Mouse (Mus musculus) MN1 (cell line): ENCODE data around the gene Ngef.

Experiments used
- DNase-seq: peaks from one replicate; pipeline ENCODE4 v3.0.0-alpha.2; 2016; ENCODE audit warnings: low spot score

The Ngef gene

DNA sequence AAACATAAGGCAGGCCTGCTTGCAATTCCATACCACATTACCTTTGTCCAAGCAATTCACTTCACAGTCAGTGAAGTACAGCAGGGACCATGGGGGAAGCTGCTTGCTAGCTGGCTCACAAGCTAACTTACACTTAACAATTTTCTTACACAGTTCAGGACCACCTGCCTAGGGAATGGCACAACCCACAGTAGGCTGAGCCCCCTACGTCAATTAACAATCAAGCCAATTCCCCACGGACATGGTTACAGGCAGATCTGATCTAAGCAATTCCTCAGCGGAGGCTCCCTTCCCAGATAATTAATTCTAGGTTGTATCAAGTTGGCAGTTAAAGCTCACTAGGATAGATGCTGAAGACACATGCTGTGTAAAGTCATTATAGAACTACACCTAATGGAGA is 10.7 kb downstream of the Ngef start:
- DNase-seq: no peak

DNA sequence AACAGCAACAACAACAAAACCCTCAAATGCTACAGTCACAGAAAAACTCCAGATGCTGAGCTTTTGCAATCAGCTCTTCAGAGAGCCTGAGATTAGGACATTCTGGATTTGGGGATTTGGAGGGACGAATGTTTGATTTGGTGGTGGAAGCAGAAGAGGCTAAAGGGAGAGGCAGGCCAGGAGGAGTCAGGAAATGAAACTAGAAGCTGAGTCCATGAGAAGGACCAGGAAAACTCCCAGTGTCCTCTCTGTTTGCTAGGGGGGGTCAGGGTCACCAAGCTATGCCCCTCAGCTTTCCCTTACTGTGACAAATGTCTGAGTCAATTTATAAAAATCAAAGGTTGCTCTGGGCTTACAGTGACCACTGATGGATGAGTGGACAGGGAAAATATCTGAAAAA is 20.1 kb downstream of the Ngef start:
- DNase-seq: no peak

DNA sequence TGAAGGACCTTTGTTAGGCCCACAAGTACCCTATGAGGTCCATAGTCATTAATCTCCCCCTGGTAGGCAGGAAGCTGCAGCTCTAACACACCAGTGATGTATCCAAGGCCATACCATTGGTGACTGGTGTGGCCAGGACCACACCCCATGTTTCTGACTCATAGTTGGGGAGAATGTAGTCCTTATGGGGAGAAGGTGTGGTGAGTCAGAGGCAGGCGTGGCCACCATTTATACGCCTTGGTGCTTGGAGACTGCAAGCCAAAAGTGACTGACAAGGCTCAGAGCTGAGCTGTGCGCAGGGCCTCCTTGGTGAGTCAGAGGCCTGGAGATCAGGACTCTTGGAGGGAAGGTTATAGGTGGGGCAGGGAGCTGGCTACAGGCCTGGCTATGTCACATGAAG is 22.7 kb downstream of the Ngef start:
- DNase-seq: no peak

DNA sequence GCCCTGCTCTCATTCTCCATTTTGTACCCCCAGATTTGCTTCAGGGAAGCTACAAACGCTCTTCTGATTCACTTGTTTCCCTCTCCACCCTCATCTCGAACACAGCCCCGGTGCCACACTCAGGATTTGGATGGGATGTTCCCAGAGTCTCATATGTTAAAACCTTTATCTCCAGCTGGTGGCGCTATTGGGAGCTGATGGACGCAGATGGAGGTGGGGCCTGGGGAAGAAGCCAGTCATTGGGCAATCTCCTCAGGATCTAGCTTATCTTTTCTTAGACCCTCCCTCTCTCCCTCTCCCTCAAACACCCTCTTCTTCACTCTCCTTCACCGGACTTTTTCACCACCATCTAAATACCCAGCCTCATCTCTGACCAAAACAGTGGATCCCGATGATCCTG is 32.1 kb downstream of the Ngef start:
- no peak for DNase-seq

DNA sequence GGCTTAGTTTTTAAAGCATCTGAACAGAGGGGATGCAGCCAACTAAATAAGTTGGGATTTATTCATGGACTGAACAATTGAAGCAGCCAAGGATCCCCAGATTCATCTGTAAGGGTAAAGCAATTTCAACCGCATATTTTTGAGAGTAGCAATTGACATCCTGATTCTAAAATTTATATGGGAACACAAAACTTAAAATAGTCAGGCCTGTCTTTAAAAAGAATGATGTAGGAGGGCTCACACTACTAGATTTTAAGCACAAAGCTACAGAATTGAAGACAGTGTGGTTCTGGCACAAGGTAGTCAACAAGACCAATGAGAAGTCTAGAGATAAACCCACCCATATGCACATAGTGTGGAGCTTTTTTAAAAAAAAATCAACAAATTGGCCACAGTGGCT is 36.7 kb downstream of the Ngef start:
- DNase-seq: no peak

DNA sequence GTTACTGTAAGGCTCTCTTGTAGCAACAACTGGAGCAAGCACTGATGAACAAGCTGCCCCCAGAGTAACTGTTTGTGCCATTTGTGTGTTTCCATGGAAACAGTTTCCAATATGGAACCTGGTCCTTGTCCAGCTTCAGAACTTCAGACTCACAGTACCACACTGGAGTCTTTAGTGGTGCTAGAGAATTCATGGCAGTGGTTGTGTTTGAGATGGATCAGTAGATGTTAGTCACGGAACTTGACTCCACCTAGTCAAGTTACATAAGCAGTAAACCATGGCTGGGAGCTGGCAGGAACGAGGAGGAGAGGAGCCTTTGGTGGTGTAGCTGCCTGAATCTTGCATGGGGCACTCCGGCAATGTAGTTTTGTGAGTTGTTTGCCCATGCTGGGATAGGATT is 39.6 kb downstream of the Ngef start:
- no peak for DNase-seq

DNA sequence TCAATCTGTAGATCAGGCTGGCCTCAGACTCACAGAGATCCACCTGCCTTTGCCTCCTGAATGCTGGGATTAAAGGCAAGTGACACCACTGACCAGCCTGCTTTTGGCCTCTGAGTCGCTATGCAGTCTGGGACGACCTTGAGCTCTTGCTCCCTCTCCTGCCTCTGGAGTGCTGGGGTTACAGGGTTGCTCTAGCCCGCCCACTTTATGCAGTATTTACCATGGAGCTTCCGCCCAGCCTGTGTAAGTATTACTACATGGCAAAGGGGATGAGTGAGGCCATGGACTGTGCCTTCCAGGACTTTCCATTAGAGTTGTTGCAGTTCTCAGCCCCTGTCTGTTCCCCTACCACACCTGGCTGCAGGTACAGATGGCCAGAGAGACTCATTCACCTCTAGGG is 41.3 kb downstream of the Ngef start:
- no peak for DNase-seq

DNA sequence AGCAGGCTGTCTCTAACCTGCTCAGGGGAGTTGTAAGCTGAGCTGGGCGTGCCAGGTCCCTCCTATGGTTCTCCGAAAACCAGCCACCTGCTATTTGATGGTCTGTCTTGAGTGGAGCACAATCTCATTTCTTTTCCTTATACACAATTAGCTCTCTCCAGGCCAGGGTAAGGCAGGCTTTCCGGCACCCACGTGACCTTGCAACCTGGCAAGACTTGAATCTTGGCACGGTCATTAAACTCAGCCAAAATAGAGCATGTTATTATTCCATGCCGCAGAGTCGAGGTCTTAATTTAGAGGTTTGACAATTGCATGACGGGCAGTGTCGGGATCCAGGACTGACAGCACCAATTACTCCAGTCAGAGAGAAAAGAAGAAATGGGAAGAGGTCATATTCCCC is 46.5 kb downstream of the Ngef start:
- no peak for DNase-seq

DNA sequence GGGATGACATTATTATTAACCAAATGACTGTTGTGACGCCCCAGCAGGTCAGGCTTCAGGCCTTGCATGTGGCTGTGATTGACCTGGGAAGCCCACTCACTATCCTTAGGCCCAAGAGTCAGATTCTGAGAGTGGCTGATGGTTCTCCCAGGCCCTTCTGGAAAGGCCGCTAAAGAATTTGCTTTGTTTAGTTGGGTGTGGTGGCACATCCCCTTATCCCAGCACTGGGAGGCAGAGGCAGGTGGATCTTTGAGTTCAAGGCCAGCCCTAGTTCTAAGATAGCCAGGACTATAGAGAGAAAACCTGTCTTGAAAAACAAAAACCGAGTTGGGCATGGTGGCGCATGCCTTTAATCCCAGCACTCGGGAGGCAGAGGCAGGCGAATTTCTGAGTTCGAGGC is 48.6 kb downstream of the Ngef start:
- DNase-seq: no peak

DNA sequence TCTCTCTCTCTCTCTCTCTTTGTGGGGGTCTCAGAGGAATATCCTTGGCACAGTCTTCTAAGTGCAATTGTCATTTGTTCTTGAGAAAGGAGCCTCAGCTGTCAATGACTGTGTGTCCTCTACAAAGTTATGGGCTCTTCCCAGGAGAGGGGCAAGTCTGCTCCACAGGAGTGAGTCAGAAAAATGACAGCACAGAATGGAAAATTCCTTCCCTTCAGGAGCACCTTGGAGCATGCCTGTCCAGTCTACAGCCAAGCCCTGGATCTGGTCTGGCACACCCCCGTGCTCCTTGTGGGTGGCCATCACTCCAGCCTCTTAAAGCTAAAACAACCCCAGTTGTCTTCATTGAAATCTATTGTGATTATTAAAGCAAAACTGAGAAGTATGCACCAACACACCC is 52.1 kb downstream of the Ngef start:
- no peak for DNase-seq

DNA sequence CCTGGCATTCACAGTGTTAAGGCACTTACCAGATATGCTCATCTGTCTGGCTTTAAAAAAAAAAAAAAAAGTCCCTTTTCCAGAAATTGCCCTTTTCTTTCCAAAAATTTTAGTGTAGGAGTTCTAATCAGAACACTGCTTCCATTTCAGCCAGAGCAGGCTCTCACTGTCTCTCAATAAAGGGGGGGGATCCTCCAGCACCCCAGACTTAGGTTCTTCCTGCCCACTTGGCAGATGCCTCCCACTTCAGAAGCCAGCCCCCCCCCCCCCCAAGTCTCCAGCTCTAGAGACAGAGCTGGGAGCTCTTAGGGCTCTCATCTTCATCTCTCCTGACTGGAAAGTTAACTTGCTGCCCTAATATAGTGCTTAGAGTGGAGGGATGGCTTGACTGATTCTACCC is 53.2 kb downstream of the Ngef start:
- no peak for DNase-seq

DNA sequence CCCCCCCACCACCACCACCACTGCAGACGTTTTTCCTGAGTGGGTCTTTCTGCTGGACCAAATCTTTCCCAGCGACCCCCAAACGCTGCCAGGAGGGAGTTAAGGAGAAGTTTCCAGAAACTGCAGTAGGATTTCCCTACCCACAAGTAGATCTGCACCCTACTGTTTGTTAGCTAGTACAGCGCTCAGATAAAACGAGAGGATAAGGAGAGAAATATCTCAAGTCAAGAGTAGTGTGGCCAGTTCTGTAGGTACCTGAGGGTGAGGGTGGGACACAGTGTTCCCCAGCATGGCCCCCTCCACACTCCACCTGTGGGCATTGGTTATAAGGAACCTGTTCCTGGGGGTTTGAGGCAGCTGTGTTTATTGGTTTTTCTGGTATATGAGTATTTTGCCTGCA is 62.8 kb downstream of the Ngef start:
- DNase-seq: no peak

DNA sequence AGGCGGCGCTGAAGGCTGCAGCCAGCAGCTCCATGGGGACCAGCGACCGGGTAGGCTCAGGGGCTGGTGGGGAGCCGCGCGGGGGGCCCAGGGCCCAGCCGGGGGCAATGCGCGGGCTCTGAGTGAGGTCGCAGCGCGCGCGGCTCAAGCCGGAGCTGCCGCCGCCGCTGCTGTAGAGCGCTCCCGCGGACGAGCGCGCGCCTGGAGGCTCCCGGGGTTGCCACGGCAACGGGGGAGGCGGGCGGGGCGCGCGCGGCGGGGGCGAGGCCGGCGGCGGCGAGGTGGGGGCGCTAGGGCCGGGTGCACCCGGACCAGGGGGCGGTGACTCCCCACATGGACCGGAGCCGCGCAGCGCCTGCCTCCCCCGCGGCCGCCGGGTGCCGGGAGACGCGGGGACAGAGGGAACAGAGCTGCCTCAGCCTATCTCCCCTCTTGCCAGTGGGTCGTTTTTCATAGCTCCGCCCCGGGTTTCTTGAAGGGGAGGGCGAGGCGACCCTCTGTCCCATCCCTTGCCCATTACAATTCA is 63.4 kb downstream of the Ngef start:
- no peak for DNase-seq

DNA sequence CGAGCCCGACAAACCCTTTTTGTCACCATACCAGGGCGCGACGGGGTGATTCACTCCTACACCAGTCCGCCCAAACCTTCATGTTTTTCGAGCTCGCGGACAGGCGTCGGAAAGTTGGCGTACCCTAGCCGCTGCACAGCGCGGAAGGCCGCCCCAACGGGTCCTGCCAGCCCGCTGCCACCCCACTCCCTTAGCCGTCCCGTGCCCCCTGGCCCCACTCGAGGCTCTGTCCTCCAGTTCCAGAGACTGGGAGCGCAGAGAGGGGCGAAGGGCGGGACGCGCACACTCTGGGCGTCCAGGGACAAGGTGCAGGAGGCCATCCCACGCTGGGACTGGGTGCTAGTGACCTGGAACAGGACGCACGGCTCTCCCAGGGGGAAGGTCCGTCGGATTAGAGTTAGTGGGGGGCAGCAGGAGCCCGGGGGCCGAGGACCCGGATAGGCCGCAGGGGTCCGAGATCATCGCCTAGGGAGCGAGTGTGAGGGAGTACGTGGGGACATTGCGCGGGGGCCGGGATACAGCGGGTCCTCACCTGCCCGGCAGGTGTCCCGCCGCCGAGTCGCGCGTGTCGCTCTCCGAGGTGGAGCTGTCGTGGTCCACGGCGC is 64.0 kb downstream of the Ngef start, which contains the start of gene Neu2:
TSS of gene Neu2 (plus strand) at position 329 of the 605 bp plus-strand sequence.
- no peak for DNase-seq

DNA sequence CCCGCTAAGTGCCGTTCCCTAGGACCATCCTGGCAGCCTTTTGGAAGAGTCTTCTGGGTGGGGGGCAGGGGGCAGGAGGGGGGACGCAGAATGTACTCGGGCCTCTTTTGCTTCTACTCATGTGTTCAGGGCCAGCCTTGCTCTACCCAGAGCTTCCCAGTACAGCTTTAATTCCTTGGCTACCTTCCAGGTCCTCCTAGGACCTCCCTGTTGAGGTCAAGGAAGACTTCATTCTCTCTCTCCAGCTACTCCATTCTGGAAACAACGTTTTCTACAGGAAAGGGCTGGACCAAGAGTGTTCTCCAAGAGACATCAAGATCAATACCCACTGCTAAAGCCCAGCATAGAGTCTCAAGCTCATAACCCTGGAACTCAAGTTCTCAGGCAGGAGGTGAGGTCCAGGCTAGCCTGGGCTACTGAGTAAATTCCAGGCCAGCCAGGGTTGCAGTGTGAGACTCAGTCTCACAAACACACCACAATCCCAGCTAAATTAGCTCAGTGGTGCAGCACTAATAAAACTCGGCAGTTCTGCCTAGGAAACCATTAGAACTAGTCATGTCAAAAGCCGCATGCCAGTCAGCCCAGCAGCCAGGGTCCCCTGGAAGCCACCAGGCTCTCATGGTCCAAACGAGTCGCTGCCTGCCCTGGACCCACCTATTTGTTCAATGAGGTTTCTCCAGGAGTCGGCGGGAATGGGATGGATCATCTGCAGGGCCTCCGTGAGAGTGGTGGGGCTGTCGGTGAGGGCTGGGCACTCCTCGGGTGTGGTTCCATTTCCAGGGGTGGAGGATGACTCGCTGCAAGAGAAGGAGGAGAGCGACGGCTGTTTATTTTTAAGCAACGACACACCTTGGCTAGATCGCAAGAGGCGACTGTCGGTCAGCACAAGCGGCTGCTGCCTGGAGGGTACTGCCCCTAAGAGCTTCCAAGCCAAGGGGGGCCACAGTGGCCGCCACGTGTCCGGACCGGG is 64.8 kb downstream of the Ngef start:
- no peak for DNase-seq

DNA sequence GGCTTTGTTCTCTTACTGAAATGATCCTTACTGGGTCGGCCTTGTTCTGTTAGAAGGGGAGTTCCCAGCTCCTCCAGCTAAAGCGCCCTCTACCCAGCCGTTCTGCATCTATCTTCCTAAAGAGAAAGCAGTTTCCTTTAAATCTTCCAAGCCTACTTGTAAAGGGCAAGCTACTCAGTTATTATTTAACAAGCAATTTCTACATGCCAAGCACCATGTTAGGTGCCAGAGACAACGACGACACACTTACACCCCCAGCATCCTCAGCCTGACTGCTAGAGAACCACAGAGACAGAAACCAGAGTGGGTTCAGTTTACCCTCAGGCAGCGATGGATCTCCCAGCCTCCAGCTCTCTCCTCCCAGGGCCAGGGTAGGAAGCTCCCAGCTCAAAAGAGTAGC is 65.8 kb downstream of the Ngef start:
- DNase-seq: no peak

DNA sequence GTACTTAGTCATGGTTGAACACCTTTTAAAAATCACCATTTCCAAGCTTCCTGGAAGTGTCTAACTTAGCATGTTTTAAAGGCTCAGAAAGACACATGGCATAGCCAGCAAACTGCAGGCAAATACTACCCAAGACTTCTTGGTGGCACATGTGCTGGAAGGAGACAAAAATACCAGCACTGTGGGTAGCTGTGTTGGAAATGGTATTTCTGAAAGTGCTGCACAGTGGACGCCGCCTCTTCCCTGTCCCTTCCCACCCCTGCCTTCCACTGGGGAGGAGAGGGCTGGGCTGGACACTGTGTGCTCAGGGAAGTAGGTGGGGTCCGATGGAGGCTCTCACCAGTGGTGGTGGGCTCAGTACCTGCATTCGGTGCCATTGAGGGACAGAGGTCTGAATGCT is 68.1 kb downstream of the Ngef start:
- DNase-seq: no peak

DNA sequence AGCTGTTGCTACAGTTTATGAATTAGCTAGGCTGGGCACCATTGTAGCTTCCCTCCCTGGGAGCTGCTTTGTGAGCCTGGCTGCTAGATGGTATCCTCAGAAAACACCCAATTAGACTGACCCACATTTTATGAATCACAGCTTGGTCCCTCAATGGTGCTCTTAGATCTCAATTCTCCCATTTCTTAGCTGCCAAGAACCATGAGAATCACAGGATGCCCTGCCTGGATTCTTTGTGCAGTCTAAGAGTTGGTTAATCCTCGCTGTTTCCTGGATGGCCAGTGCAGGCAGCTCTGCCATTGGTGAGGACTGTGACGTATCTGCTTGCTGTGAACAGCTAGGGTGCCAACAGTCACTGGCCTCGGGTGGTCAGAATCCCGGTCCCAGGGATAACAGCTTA is 80.1 kb downstream of the Ngef start:
- DNase-seq: no peak

DNA sequence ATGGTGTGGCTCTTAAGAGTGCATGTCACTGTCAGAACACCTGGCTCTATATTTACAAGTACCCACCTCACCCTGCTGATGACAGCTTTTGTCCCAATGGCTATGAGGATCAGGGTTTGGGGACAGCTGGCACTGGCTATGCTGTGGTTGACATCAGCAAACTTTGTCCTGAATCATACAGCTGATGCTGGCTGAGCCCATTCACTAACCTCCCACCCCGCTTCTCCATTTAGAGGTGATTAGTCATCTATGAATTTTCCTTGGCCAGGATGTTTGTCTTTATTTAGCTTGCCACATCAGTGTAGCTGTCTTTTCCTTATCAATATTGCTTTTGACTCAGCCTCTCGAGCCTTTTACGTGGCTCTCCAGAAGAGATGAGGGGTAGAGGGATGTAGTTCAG is 81.4 kb downstream of the Ngef start:
- no peak for DNase-seq

DNA sequence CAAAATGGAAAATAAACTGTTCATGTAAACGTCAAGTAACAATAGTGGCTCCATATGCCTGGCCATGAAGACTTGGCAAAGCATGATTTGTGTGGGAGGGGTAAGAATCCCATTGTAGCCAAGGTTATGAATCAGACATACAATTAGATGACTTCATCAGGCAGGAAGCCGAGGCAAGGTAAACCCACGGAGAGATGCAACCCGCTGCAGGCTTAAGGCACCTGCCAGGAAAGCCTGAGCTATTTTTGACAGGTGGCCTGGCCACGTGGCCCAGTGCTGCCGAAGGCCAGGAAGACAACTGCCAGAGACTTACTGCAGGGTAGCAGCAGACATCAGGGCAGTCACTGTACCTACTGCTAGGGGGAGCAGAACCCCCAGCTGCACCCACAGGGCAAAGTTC is 87.3 kb downstream of the Ngef start:
- no peak for DNase-seq

DNA sequence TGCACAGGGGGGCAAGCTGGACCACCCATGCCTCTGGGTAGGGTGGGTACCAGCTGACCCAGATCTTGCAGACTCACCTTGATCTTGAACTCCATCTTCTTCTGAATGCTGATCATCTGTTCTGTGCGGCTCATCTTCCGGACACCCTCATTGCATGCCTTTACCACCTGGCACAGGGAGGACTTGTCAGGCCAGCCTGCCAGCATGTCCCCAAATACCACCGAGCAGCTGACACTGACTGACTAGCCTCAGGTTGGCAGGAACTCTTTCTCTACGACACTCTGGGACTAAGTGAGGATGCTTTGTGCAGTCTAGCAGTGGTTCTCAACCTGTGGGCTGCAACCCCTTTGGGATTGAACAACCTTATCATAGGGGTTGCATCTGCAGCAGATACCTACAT is 91.1 kb downstream of the Ngef start:
- DNase-seq: no peak

DNA sequence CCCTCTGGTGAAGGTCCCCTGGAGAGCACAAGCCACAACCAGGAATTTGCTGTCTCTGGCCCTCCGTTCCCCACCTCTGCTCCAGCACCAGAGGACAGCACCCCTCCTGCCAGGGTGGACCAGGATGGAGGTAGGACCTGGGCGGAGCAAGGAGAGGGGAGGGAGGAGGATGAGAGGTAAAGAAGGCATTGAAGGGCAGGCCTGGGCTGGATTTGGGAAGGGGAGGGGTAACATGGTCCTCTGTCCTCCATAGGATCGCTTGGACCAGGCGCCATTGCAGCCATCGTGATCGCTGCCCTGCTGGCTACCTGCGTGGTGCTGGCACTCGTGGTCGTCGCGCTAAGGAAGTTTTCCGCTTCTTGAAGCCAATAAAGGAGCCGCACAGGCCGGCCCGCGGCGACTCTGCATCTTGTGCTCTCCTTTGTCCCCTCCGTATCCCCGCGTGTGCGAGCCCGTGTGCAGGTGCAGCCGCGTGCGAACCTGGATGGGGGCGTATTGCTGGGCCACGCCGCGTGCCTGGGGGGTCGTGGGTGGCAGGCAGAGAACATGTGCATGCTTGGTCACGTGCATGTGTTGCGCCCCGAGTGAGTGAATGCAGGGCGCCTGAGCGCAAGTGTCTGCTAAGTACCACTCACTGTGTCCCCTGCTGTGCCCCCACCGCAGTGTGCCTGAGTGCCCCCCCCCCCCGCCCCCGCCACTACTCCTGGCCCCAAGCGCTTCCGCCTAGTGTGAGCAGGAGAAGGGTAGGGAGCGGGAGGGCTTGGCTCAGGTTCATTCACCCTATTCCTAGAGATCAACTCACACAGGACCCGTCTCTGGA is 98.4 kb downstream of the Ngef start:
- DNase-seq: no peak

DNA sequence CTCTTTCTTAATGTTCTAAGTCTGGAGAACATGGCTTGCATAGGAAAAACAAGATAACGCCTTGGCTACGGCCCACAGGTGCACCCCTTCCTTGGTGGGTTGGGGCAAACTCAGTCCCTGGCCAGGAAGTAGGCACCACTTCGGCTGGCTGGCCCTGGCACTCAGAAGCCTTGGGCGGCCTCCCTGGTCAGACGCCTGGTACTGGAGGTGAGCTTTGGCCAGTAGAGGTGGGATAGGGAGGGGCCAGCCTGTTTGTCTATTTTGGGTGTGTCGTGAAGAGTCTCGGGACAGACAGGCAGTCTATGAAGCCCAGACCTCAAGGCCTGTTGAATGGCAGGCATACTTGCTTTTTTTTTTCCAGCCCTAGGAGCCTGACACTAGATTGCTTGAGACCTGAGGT is 101.1 kb downstream of the Ngef start:
- no peak for DNase-seq
